In the genomic region with DNA sequence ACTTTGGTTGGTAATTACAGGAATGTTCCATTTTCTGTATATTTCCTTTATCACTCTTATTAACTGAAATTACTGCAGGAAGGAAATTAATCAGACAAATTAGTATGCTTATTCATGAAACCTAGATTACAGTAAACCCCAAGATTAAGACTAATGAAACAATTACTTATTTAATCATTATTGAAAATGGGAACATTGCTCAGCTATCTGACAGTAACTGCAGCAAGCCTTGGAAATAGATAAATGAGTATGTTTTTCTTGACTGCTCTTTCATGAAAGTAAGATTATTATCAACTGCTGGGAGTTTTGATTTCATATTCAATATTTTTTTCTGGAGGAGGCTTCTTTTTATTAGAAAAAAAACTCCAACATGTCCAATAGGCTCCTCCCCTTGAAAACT, we compare ENCODE assay signal across 16 mouse cellular contexts.
"Had no signal": no experiment of that assay in that cellular context is flagged by ENCODE, and none has a peak within 500 bp of the region (broad histone marks: within the 10 kb centered on the region; RNA-seq: fewer than 3 reads in every experiment).

No protein-coding gene starts in this region.

- H3K9me3 ChIP-seq: neural tube, embryonic 12.5 days; neural tube, embryonic 13.5 days; neural tube, embryonic 15.5 days; stomach, embryonic 15.5 days had no signal

- H3K27ac ChIP-seq: neural tube, embryonic 12.5 days; neural tube, embryonic 13.5 days; neural tube, embryonic 15.5 days; stomach, embryonic 15.5 days; stomach, postnatal 0 days had no signal

- H3K36me3 ChIP-seq: neural tube, embryonic 12.5 days; neural tube, embryonic 13.5 days; neural tube, embryonic 15.5 days; stomach, embryonic 15.5 days had no signal

- H3K9ac ChIP-seq: neural tube, embryonic 12.5 days; neural tube, embryonic 13.5 days; neural tube, embryonic 15.5 days; stomach, embryonic 15.5 days had no signal

- DNase-seq: retina, postnatal 1 day; right cerebral cortex, adult 18-20 months; right cerebral cortex, postnatal 25 days; right cerebral cortex, postnatal 4 days; spleen, adult 18-20 months; thymus, adult 18-20 months; thymus, adult 2 months; thymus, postnatal 14 days; thymus, postnatal 25 days; thymus, postnatal 36 days; thymus, postnatal 4 days had no signal

- H3K4me3 ChIP-seq: neural tube, embryonic 12.5 days; neural tube, embryonic 13.5 days; neural tube, embryonic 15.5 days; stomach, embryonic 15.5 days had no signal

- H3K4me1 ChIP-seq: neural tube, embryonic 12.5 days; neural tube, embryonic 13.5 days; neural tube, embryonic 15.5 days; stomach, embryonic 15.5 days had no signal

- H3K27me3 ChIP-seq: neural tube, embryonic 12.5 days; neural tube, embryonic 13.5 days; neural tube, embryonic 15.5 days; stomach, embryonic 15.5 days had no signal
